Mouse (Mus musculus) adrenal gland, postnatal 4 days (tissue): Measurements from ENCODE around the gene Olfr1162. TPM values are rescaled to one million over a fixed set of nuclear protein-coding genes. Genes with fewer than 3 reads are reported as not detected.
"Not testable (repeated sequence)": the region's sequence is repeated elsewhere in the genome, so short reads cannot be mapped to it uniquely, and the experiment has no call there.

Source experiments
- DNase-seq, 2 experiments: peaks; one replicate each; pipeline ENCODE4 v3.0.0; 2021 to 2022; ENCODE audit warnings: low spot score in 2 of 2, mixed read lengths in 2 of 2
- long read RNA-seq, 2 experiments: library from polyadenylated mRNA; stranded (forward); transcript quantifications; one replicate each; pipeline ENCODE4 v2.0.0; 2021
- total RNA-seq, 2 experiments: library from RNA; stranded (reverse); gene quantifications; 2 replicates each; pipeline ENCODE4 v1.2.3; 2021

The Olfr1162 gene
- not detected for total RNA-seq
- long read RNA-seq, experiment 1: 0 reads
- long read RNA-seq, experiment 2: 0 reads

DNA sequence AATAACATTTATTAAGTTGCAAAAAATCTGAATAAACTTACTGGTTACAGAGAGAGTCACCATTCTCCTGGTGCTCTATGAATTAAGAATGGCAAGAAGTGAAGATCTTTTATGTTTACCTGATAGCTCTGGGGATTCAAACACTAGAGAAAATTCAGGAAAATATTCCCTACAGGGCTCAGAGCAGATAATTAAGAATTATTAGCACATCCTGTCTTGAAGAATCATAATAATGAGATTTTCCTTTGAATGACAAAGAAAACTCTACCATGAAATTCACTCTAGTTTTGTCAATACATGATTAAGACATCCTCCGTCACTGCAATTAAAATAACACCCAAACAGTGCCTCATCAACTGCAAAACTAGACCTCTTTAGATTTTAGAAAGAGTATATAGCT lies at the start of gene Olfr1162:
Olfr1162 (minus strand) TSS at position 101 of the 400 bp plus-strand sequence.
- DNase-seq: no peak

DNA sequence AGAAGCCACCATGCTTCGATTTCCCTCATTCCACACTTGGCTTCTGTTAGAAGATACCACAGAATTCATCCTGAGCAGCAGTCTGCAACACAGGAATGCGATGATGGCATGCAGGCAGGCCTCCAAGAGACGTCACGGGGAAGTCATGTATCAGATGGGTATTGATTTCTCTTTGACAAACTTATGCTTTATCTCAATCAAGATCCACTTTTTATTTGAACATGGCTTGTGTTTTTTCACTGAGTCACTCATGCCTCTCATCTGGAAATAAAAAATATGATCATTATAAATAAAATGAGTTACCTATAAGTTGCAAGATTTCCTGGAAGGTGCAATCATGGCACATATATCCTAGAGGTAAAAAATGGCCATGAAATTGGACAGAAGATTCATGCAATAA lies 42.9 kb upstream of the Olfr1162 start, which contains the start of gene Olfr1164:
Olfr1164 (minus strand) TSS at position 101 of the 400 bp plus-strand sequence.
- no peak for DNase-seq

DNA sequence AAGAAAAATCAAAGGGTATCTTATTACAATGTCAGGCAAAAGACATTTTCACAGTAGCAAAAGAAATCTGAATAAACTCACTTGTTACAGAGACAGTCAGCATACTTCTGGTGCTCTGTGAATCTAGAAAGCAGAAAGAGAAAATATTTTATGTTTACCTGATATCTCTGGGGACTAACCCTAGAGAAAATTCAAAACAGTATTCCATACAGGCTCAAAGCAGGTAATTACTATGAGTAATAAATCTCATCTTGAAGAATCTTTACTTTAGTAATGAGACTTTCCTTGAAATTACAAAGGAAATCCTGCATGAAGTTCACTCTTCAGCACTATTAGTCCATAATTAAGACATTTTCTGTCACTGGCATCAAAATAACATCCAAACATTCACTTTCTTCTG lies 20.8 kb upstream of the Olfr1162 start, which contains the start of gene Olfr1163:
Olfr1163 (minus strand) TSS at position 101 of the 400 bp plus-strand sequence.
- no peak for DNase-seq

DNA sequence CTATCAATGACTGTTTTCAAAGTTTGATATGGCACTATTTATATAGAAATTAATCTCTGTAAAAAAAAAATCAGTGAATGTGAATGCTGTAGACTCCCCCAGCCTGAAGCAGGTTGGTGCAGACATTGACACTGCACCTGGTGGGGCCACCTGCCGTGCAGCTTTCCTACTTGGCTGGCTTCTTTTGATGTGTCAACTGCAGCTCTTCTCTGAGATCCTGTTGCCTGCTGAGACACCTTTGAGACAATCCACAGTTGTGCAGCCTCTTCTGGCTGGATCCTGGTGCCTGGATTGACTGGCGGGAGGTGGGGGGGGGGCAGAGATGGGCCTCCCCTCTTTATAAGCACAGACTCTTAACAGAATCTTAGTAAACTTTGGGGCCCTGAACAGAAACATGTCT lies 12.7 kb upstream of the Olfr1162 start:
- no peak for DNase-seq

DNA sequence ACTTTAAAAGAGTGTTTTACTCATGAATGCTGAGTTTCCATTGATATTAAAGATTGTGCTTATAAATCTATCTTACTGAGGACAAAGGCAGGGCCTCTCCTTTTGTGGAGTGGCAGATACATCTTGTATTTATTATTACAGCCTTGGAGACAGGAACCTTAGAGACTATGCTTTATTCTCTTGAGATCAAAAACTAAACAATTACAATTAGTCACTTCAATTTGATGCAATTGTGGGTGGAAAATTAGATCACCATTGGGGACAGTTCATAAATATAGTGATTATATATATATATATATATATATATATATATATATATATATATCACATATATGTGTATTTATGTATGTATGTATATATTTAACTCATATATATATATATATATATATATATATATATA lies 13.3 kb downstream of the Olfr1162 start, which contains the start of gene Olfr73:
Olfr73 (minus strand) TSS at position 101 of the 400 bp plus-strand sequence.
- no peak for DNase-seq

DNA sequence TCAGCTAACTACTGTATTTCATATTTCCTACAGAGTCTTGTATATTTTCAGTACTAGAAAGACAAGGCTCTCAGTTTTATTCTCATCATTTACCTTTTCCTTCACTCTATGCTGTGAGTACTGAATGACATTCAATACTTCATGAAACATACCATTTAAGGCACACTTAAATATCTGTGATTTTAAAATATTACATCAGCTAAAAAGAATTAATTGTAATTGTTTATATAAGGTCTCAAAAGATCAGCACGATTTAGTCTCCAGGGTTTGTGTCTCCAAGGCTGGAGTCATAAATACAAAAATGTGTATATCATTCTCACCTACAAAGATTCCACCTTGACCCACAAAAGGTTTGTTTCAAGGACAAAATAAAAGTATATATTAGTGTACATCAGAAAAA lies 28.5 kb downstream of the Olfr1162 start, which contains the start of gene Olfr1161:
Olfr1161 (plus strand) TSS at position 301 of the 400 bp plus-strand sequence.
- DNase-seq: not testable (repeated sequence)

DNA sequence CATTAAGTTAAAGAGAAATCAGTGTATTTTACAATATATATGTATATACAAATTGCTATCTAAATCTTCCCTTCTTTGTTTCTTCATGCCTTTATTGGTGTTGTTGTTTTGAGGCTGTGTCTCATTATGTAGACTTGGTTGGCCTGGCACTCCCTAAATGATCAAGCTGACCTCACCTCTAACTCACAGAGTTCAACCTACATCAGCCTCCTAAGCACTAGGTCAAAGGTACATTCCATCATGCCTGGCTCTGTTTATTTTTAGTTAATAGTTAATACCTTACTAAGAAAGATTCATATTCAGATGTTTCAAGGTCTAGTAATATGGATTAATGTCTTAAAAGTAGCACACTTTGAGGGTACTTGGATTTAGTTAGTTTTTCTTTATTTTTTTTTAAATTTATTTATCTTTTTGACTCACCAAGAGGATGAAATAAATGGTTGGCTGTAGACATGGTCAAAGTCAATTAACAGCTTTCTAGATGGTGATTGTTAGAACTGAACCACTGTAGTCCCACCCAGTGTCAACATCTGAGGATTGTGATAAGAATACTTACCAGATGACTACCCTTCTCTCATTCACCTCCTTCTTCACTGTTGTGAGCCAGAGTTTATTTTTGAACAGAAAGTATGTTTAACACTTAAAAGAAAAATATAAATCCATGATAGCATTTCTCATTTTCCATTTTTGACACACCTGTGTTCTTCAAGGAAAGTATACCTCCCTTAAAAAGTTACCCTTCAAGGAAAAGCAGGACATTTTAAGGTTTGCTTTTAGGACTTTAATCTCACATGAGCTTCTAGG lies 43.2 kb downstream of the Olfr1162 start, which contains the start of gene Olfr1160:
Olfr1160 (minus strand) TSS at position 754 of the 804 bp plus-strand sequence.
- DNase-seq: no peak

Other genes starting within 250 kb of the Olfr1162 start
- gene Olfr1145, start 241.3 kb downstream of the Olfr1162 start, total RNA-seq: not detected
- gene Olfr1148, start 220.6 kb downstream of the Olfr1162 start, total RNA-seq: not detected
- not detected for gene Olfr1150-ps1, start 207.1 kb downstream of the Olfr1162 start, total RNA-seq
- not detected for gene Olfr1151, start 195.3 kb downstream of the Olfr1162 start, total RNA-seq
- gene Olfr1152, start 184.6 kb downstream of the Olfr1162 start, total RNA-seq: not detected
- gene Olfr1153, start 156.2 kb downstream of the Olfr1162 start, total RNA-seq: not detected
- not detected for gene Olfr1154, start 146.0 kb downstream of the Olfr1162 start, total RNA-seq
- gene Olfr1155, start 106.0 kb downstream of the Olfr1162 start, total RNA-seq: not detected
- not detected for gene Olfr1156, start 98.0 kb downstream of the Olfr1162 start, total RNA-seq
- not detected for gene Olfr1157, start 82.8 kb downstream of the Olfr1162 start, total RNA-seq
- not detected for gene Olfr74, start 76.5 kb downstream of the Olfr1162 start, total RNA-seq
- not detected for gene Olfr1158, start 61.0 kb downstream of the Olfr1162 start, total RNA-seq
- not detected for gene Olfr1160, start 42.9 kb downstream of the Olfr1162 start, total RNA-seq
- not detected for gene Olfr1161, start 28.4 kb downstream of the Olfr1162 start, total RNA-seq
- not detected for gene Olfr73, start 13.4 kb downstream of the Olfr1162 start, total RNA-seq
- not detected for gene Olfr1163, start 20.7 kb upstream of the Olfr1162 start, total RNA-seq
- not detected for gene Olfr1164, start 42.8 kb upstream of the Olfr1162 start, total RNA-seq
- gene Olfr1166, start 77.1 kb upstream of the Olfr1162 start, total RNA-seq: not detected
- not detected for gene Olfr1167, start 104.1 kb upstream of the Olfr1162 start, total RNA-seq
- not detected for gene Olfr1168, start 130.8 kb upstream of the Olfr1162 start, total RNA-seq
- not detected for gene Olfr1170, start 177.2 kb upstream of the Olfr1162 start, total RNA-seq
- not detected for gene Olfr1173, start 228.7 kb upstream of the Olfr1162 start, total RNA-seq